Mouse (Mus musculus) MEL (cell line): ENCODE results near the gene Cux1.

ENCODE experiments used
- CTCF ChIP-seq, 3 experiments: IDR thresholded peaks in 2 of 3; conservative IDR thresholded peaks in 1 of 3; 2 replicates each; pipeline ENCODE4 v1.5.1; 2011 to 2012; ENCODE audit warnings: low read length in 3 of 3, low read depth in 2 of 3, mild to moderate bottlenecking in 2 of 3, improper control_type of control experiment in 1 of 3, inconsistent platforms in 1 of 3, mixed read lengths in 1 of 3, moderate library complexity in 1 of 3; ENCODE audit not compliant: control insufficient read depth in 1 of 3, insufficient read depth in 1 of 3, poor library complexity in 1 of 3, severe bottlenecking in 1 of 3
- HCFC1 ChIP-seq: IDR thresholded peaks from 2 replicates; pipeline ENCODE4 v1.6.1; 2012; ENCODE audit warnings: low read depth, mild to moderate bottlenecking, inconsistent platforms, low read length, improper control_type of control experiment, moderate library complexity
- KAT2A ChIP-seq: conservative IDR thresholded peaks from 2 replicates; pipeline ENCODE4 v1.6.1; 2012; ENCODE audit warnings: low read depth, low read length, improper control_type of control experiment, inconsistent platforms
- MYC ChIP-seq: IDR thresholded peaks from 2 replicates; pipeline ENCODE4 v1.6.1; 2011; ENCODE audit warnings: low read depth, mild to moderate bottlenecking, low read length, improper control_type of control experiment, moderate library complexity
- POLR2A ChIP-seq, 2 experiments: IDR thresholded peaks; 2 replicates each; pipeline ENCODE4 v1.6.1; 2011 to 2012; ENCODE audit warnings: low read length in 2 of 2, mild to moderate bottlenecking in 2 of 2, control low read depth in 1 of 2, improper control_type of control experiment in 1 of 2, low read depth in 1 of 2, moderate library complexity in 1 of 2; ENCODE audit not compliant: control insufficient read depth in 1 of 2, insufficient read depth in 1 of 2, poor library complexity in 1 of 2
- TBP ChIP-seq: IDR thresholded peaks from 2 replicates; pipeline ENCODE4 v1.8.0; 2011; ENCODE audit warnings: low read depth, low read length, improper control_type of control experiment
- UBTF ChIP-seq: IDR thresholded peaks from 2 replicates; pipeline ENCODE4 v1.6.1; 2012; ENCODE audit warnings: low read depth, mild to moderate bottlenecking, inconsistent platforms, low read length, improper control_type of control experiment, moderate library complexity, borderline replicate concordance; ENCODE audit not compliant: insufficient read depth
- USF1 ChIP-seq: IDR thresholded peaks from 2 replicates; pipeline ENCODE4 v1.6.1; 2014; ENCODE audit warnings: low read depth, mild to moderate bottlenecking, inconsistent platforms, low read length, improper control_type of control experiment, moderate library complexity
- USF2 ChIP-seq, 2 experiments: IDR thresholded peaks; 2 replicates each; pipeline ENCODE4 v1.6.1; 2011 to 2012; ENCODE audit warnings: improper control_type of control experiment in 2 of 2, low read length in 2 of 2, borderline replicate concordance in 1 of 2, inconsistent platforms in 1 of 2, low read depth in 1 of 2, mild to moderate bottlenecking in 1 of 2; ENCODE audit not compliant: insufficient read depth in 1 of 2
- ZC3H11A ChIP-seq: IDR thresholded peaks from 2 replicates; pipeline ENCODE4 v1.6.1; 2012; ENCODE audit warnings: low read depth, mild to moderate bottlenecking, inconsistent platforms, low read length, improper control_type of control experiment

- TF ChIP-seq MYC: no peak
- TF ChIP-seq TBP: no peak
- no peak for TF ChIP-seq POLR2A (IDR thresholded peaks at IDR 0.05; ENCODE audit: control insufficient read depth in 1 of 2, insufficient read depth in 1 of 2, low read depth in 1 of 2, low read length in 2 of 2, poor library complexity in 1 of 2)
- TF ChIP-seq KAT2A: no peak
- no peak for TF ChIP-seq USF1
- TF ChIP-seq HCFC1: no peak
- no peak for TF ChIP-seq USF2 (IDR thresholded peaks at IDR 0.05; ENCODE audit: borderline replicate concordance in 1 of 2, insufficient read depth in 1 of 2, low read depth in 1 of 2, low read length in 2 of 2)
- TF ChIP-seq CTCF (IDR thresholded peaks at IDR 0.05 in 2 of 3, conservative IDR thresholded peaks at IDR 0.05 in 1 of 3; ENCODE audit: control insufficient read depth in 1 of 3, insufficient read depth in 1 of 3, low read depth in 2 of 3, low read length in 3 of 3, poor library complexity in 1 of 3, severe bottlenecking in 1 of 3): no peak
- TF ChIP-seq ZC3H11A: no peak
- no peak for TF ChIP-seq UBTF
Observed at GRCm38 (mm10) chr5:136246452-136246838, 320.8 kb downstream of the Cux1 start, which contains the start of gene Sh2b2.
